Mouse (Mus musculus) spleen, embryonic (tissue): ENCODE data around the gene Rbm5.

ENCODE experiments used
- CTCF ChIA-PET: fragments of 350-600 bp; sonication (Branson Sonifier 250); formaldehyde crosslinking; loops from one replicate; lab custom pipeline; 2022; lab: Charles Lee

Gene Rbm5

DNA sequence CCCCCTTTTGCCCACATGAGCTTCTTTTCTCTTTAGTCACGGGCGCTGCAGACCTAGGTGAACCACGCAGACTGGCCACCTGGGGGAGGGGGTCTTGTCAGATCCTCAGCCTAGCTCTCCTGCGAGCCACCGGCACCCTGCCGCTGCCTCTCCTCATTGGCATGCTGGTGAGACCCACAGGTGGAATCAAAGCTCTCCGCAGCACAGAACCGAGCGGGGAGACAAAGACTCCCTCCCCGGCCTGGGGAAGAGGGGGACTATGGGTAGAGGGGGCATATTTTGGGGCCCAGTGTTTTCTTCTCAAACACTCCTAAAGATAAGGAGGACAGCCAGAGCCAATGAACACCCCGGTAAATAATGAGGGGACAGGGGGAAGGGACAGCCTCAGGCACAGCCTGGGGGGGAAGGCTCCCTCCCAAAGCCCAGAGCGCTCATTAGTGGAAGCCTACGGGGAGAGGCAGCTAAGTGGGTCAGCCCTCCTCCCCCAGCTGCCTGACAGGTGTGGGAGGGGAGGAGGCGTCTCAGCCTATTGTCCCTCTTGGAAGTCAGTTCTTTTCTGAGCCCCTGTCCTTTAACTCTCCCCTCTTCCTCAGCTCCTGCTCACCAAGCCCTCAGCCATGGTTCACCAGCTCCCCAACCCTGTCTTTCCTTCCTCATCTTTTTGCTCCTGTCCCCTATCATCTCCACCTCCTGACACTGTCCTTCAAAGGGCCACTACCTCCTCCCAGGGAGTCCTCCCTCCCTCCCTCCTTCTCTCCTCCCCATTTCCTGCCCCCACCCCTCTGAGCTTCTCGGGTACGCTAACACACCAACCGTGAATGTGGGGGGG lies 35.2 kb downstream of the Rbm5 start:
- CTCF ChIA-PET: interaction anchor here (0.6 to 1.2 kb wide), 2 partner anchors 27 to 120 kb away, joined by 3 to 4 read pairs; no protein-coding TSS in a partner anchor

DNA sequence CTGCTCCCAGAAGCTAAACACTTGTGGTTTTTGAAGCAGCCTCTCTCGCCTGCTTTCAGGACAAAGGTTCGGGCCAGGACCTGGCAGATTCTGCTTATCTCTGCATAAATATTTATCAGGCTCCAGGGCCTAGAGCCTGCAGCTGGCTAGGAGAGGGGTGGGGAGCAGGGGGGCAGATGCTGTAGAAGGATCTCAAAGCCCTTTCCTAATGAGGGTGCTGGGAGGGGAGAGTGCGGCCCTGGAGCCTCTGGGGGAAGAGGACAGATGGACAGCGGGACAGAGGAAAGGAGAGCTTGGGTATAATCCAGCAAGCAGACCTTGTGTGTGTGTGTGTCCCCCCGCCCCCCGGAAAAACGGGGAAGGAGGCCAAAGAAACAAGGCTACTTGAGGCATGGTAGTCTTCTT lies 36.2 kb downstream of the Rbm5 start:
- CTCF ChIA-PET: interaction anchor here (0.7 to 1.2 kb wide), 2 partner anchors 26 to 271 kb away, joined by 4 to 9 read pairs; no protein-coding TSS in a partner anchor

DNA sequence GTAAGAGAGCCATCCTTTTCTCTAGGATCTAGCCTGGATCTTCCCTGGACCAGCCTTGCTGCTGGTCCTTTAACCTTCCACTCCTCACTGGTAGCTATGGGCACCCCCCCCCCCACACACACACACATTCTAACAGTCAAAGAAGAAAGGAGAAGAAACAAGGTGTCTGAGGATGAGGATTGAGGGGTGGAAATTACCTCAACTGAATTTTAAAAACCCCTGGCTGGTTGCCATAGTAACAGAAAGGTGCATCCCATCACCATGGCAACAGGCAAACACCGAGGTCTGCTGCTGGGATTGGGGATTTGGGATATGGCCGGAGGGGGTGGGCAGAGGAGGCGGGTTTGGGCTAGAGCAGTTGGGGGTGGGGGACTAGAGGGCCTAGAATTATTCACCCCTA lies 41.1 kb downstream of the Rbm5 start:
- CTCF ChIA-PET: interaction anchor here (0.5 kb wide), 1 partner anchor 60 kb away, joined by 3 read pairs; no protein-coding TSS in a partner anchor

DNA sequence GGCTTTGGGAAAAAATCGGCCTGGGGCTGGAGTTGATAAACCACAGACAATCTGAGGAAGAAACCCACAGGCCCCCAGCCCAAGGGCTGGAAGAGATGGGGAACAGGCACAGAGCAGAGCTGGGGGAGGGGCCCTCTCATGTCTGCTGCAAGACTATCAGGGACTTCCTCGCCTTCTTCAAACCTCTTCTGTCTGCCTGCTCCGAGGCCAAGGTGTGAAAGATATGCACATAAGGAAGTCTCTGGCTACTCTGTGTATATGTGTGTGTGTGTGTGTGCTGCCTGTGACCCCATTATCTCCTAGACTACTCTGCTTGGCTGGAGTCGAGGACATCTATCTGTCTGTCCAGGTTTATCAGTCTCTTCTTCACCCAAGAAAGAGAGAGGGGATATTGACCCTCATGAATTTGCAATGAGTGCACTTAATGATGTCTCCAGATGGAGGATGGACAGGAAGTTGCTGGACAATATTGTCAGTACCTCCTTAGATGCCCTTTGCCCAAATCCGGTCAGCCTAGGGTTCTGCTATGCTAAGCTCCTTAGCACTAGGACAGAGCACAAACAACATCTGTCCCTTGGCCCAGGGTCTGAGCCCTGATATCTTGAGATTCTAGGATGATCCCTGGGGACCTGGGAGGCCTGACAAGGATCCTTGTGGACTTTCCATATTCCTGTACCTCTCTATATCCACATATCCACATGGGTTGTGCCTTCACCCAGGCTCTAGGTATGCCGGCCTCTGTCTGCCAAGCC lies 41.7 kb downstream of the Rbm5 start:
- CTCF ChIA-PET: interaction anchor here (0.5 kb wide), 1 partner anchor 60 kb away, joined by 3 read pairs; no protein-coding TSS in a partner anchor

DNA sequence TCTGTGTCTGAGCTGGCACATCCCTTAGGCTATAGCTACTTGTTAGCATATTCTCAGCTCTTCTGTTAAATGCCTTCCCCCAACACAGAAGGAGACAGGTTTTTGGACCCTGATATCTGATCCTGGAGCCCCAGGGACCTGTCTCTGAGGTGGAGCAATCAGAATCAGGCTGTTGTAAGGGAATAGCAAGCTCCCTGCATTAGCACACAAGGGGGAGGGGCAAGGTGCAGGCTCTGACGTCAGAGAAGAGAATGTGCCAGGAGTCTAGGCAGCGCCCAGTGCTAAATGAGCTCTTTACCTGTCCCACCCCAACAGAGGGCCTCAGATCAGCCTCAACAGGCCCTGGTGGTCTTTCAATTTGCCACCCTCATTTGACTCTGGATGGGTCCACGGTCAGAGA lies 43.8 kb downstream of the Rbm5 start:
- CTCF ChIA-PET: interaction anchor here (0.5 kb wide), 1 partner anchor 9 kb away, joined by 6 read pairs; no protein-coding TSS in a partner anchor

DNA sequence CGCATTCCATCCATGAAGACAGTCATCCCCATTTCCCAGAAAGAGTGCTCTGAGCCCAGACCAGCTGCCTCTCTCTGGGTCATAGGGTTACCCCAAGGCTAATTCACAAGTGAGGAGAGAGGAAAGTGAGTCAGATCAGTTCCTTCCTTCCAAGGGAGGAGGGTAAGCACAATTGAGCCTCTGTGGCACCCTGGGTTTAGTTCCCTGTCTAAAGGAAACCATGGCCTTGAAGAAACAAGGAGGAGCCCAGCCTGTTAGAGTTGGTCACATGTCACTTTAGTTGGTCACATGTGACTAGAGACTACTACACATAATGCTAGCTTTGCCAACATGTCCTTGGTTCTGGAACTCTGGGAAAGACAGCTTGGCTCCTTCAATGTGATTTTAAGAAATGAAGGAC lies 46.0 kb downstream of the Rbm5 start:
- CTCF ChIA-PET: interaction anchor here (0.6 to 0.9 kb wide), 2 partner anchors 10 to 107 kb away, joined by 3 to 4 read pairs; no protein-coding TSS in a partner anchor

DNA sequence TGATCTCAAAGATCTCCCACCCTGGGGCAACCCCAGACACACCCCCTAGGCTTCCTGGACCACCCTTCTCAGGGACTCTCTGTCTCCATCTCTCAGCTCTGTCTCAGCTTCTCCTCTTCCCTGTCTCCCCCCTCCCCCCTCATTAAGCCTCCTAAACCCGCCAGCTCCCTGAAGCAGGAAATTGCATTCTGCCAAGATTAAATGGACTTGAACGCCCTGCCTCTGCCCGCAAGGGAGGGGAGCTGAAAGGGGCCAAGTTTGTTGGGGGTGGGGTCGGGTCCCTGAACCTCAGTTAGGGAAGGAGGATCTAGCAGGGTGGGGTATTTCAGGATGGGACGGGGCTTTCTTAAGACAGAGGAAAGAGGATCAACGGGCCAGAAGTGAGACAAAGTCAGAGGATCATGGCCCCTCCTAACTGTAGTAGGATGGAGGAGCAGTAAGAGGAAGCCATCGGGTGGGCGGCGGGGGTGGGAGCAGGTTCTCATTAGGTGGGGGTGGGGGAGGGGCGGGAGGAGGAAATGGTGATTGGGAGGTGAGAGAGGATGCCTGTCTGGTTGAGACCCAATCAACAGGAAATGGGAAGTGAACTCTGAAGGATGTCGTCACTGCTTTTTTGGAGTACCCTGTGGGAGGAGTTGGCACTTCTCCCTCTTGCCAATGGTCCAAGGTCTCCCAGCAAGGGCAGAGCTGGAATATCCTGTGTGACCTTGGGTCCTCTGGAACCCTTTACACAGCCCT lies 46.8 kb downstream of the Rbm5 start:
- CTCF ChIA-PET: interaction anchor here (0.6 kb wide), 1 partner anchor 66 kb away, joined by 3 read pairs; no protein-coding TSS in a partner anchor

DNA sequence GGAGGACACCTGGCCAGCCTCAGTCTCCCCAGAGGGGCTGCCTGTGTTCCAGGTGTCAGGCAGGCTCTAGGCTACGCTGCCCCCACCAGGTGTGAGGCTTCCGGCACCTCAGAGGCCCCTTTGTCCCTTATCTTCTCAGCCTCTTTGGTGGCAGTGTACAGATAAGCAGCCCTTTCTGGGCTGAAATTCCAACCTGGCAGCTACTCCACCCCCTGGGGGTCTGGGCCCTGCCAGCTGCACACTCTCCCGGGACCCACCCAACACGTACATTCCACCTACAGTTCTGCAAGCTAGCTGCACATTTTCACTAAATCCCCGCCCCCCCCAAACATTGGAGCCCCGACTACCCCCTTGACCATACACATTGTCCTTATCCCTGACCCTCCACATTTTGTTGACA lies 47.5 kb downstream of the Rbm5 start:
- CTCF ChIA-PET: interaction anchor here (0.6 kb wide), 1 partner anchor 67 kb away, joined by 3 read pairs; no protein-coding TSS in a partner anchor

DNA sequence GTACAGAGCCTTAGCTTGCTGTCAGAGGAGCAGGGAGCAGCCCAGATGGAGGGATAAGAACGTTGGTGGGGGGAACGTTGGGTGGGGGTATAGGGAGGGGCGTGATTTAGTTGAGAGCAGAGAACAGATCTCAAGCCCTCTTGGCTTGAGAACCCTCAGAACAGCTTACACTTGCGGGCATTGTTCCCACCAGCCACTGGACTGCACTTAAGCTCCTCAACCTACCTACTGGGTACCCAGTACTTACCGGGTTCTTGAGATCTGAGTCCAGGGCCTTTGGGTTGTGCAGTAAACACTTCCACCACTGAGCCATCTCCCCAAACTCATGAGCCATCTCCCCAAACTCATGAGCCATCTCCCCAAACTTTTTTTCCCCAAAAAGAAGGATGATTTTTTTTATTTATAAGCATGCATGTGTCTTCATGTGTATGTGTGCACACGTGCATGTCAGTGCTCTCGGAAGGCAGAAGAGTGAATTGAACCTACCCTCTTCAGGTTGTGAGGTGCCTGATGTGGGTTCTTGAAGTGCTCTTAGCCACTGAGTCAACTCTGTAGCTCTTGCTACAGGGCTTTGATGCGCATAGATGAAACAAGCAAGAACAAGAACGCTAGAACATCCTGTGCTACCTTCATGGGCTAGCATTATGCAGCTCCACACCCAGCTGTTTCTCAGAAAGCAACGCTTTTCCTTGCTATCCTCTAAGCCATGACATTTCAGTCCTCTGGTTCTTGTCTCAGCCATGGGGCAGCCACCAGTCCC lies 51.8 kb downstream of the Rbm5 start:
- CTCF ChIA-PET: interaction anchor here (0.6 kb wide), 1 partner anchor 8 kb away, joined by 6 read pairs; no protein-coding TSS in a partner anchor

DNA sequence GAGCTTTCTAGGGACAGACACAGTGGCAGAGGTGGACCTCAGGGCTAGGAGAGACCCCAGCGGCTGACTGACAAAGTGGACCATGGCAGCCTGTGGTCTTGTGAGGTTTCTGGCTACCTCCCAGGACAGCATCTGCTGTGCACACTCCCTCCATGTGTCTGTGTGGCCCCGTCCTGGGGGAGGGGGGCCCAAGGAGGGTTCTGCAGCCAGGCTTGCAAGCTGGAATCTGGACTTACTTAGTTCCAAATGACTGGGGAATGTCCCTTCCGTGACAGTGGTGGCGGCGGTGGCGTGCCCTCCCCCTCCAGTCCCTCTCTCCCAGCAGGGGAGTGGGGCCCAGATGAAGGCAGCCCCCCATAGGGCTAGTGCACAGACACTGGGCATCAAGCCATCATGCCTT lies 53.8 kb downstream of the Rbm5 start:
- CTCF ChIA-PET: no interaction called here

DNA sequence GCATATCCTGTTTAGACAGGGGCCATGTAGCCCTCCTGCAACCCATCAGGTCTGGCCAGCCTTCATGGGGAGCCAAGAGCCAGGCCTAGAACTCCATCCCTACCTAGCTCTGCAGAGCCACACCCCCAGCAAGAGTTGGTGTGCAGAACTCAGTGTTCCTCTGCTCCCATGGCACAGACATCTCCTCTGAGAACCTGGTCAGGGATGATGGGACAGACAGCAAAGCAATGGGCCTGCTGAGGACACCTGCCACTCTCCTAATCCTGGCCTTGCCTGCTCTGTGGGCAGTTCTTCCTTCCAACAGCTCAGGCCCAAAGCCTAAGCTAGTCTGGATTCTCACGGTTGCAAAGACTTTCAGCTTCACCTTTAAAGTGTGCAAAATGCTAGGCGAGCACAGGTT lies 55.2 kb downstream of the Rbm5 start:
- CTCF ChIA-PET: no interaction called here

DNA sequence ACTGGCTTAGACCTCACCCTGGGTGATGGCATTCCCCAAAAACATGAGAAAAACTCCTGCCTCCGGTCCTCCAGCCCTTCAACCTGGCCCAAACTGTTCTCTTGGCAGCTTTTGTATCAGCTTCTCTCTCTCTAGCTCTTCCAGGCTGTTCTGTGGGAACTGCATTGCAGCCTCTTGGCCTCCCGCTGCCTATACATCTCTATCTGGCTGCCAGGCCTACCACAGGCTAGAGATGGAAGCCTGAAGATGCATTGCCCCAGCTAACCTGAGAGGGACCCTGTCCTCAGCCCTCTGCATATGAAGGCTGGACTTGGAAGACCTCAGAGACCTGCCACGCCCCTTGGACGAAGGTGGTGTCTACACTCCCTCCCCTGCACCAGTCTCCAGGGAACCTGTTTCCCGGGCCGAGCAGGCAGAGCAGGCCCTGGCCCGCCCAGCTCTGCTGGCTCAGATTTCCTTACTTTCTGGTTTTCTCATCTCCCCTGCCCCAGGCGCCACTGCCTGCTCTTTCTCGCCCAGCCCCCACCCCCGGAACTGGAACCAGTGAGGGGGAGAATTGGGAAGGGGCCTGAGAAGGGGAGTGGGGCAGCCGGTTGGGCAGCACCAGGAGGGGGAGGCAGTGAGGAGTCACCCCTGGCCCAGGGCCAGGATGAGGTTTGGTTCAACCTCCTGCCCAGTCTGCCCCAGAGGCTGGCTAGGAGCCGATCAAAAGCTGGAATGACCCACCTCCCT lies 56.4 kb downstream of the Rbm5 start:
- CTCF ChIA-PET: interaction anchor here (0.6 to 1.2 kb wide), 2 partner anchors 11 to 455 kb away, joined by 3 to 6 read pairs; no protein-coding TSS in a partner anchor

DNA sequence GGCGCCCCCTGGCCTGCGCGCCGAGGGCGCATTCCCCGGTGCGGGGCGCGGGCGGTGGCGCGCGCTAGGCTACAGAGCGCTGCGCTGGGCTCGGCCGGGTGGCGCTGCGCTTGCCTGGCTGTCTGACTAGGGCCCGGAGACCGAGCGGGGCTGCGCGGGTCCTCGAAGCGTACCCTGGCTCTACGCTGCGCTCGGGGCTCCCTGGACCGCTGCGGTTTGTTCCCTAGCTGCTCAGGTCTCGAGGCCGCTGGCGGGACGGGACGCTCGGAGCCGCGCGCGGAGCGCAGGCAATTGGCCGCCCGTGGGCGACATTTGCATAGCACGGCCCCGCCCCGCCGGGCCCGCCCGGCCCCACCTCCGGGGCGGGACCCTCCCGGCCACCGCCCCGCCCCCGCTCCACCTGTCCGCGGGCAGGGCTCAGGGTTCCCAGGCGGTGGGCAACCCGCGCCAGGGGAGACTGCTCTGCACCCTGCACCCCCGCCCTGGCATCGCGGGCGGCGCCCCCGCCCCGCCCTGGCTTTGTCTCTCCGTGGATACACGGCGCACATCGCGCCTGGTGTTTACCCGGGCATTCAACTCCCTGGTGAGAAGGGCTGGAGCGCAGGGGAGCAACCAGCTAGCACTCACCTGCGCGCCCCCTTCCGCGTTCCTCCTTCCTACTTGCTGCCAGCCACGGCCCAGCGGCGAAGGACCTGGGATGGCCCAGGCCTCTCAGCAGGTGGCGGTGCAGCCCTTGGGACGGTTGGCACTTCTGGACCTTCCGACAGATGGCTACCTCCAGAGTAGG lies 60.9 kb downstream of the Rbm5 start, which contains the start of gene Sema3f:
Sema3f (minus strand) TSS at position 779 of the 787 bp plus-strand sequence.
- CTCF ChIA-PET: no interaction called here

DNA sequence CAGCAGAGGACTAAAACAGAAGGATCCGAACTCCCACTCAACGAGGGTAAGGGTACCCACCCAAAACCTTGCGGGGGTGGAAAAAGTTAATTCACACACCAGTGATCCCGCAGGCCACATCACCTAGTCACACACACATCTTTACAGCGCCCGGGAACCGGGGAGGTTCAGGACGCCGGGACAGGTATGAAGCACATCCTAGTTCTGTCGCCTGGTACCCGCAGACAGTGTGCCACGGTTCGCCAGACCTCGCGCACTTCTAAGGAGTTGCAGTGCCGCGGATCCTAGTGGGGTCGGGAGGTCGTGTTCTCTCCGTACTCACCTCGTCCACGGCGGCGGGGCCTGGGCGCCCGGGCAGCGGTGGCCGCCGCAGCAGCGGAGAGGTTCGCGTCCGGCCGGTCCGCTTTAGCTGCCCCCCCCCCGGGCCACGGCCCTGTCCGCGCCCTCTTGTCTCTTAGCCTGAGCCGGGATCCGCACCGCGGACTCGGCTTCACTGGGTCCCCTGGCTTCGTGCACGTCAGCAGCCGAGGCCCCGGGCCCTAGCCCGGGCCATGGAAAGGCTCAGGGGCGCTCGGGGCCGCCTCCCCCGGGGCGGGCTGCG lies 61.6 kb downstream of the Rbm5 start:
- CTCF ChIA-PET: no interaction called here

DNA sequence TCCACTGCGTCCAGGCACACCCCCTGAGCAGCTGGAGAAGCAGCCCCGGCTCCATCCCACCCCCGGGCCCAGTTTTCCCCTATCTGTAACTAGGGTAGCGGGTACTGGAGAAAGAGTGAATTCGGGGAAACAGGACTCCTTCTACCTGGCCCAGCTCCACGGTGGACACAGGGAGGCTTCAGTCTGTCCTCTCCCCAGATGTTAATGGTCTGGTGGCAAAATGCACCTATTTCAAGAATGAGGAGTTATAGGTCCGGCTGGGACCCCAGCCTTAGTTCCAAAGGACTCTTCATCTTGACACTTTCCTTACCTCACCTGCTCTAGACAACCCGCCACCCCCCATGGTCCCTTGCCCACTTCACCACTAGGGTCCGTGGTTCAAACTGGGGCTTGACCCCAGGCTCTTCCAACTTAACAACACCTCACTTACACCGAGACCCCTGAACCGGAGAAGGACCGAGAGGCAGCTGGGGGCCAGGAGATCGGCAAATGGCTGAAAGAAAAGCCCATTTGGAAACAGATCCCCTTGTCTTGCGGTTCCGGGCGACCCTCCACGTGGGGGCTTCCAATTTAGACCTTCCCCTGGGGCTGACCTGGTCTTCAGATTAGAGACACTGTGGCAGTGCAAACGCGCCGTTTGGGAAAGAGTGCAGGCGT lies 62.2 kb downstream of the Rbm5 start:
- CTCF ChIA-PET: interaction anchor here (0.7 kb wide), 1 partner anchor 27 kb away, joined by 4 read pairs; no protein-coding TSS in a partner anchor

DNA sequence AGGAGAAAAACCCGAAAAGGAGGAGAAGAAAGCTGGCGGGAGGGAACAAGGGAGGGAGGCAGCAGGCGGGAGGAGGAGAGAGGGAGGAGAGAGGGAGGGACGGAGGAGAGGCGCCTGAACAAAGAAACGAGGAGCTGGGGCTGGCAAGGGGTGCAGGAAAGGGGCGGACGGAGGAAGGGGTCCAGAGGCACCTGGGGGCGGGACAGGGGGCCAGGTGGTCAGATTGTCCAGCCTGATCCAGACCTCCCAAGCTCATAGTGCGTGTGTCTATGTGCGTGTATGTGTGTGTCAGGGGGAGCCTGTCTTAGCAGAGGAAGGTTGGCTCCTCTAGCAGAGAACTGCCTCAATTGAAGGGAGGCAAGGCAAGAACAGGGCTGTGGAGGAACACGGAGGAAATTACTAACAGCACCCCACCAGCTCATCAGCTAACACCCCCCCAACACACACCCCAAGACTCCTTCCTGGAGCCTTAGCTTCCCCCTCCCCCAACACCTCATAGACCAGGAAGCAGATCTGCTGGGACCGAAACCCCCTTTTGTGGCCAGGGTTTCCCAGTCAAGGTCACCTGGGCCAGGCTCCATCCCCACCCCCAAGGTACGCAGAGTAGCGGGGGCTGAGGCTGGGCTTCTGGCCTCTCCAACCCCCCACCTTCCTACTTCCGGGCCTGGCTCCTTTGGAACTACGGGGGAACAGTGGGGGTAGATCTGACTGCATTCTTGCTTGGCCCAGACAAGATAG lies 62.9 kb downstream of the Rbm5 start:
- CTCF ChIA-PET: interaction anchor here (0.7 kb wide), 1 partner anchor 27 kb away, joined by 4 read pairs; no protein-coding TSS in a partner anchor

DNA sequence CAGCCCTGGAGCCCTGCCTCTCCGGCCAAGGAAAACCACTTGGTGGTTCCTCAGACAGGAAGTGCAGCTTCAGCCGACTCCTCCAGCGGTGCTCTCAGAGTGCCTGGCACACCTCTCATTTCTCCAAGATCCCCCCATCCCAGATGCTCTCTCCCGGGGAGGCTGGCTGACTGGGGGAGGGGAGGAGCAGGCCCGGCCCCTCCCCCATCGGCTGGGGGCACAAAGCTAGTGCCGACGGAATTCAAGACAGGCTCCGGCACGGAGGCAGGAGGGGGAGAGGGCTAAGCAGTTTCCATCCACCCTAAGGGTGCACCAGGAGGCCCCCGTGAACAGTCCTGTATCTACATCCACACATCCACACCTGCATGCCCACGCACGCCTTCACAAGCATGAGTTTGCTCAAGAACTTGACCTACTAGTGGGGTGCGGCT lies 64.0 kb downstream of the Rbm5 start:
- CTCF ChIA-PET: no interaction called here
